In genomic region chr6:139874418-139875176, GRCm38 (mm10) we compare ENCODE assay signal across 8 mouse cellular contexts.
A peak's percentile ranks its signal among the peaks of the same experiment; 100 is the strongest.
DNase-seq lines count a peak whose midpoint lies in the region; ATAC-seq and TF ChIP-seq lines count a peak whose summit lies in the region.
"Had no signal": no experiment of that assay in that cellular context is flagged by ENCODE, and none has a peak within 500 bp of the region (broad histone marks: within the 10 kb centered on the region; RNA-seq: fewer than 3 reads in every experiment).

No protein-coding gene starts in this region.

- H3K4me2 ChIP-seq in lung, embryonic 14.5 days = no peak overlapping the region

- peak; percentile 74 for TF ChIP-seq CTCF in lung, embryonic 14.5 days (IDR thresholded peaks at IDR 0.05; ENCODE audit: low read depth)

- peak; percentile 82 for ATAC-seq in lung, embryonic 14.5 days (ENCODE audit: insufficient read depth)

- peak; percentile 33 for DNase-seq in Muller cell, postnatal 12 days (ENCODE audit: inconsistent ontology term)
- peak; percentile 72 for DNase-seq in adrenal gland, postnatal 14 days
- DNase-seq in forebrain, embryonic 10.5 days (ENCODE audit: extremely low spot score, low spot score) = peak; percentile 21
- DNase-seq in heart, postnatal 25 days (ENCODE audit: low spot score) = peak; percentile 4
- DNase-seq in kidney, postnatal 4 days = peak; percentile 37 to 57
- peak; percentile 82 for DNase-seq in lung, embryonic 14.5 days
- peak; percentile 25 for DNase-seq in right cerebral cortex, postnatal 4 days

- H3K27ac ChIP-seq in forebrain, embryonic 10.5 days = no peak overlapping the region
- no peak overlapping the region; the same call in 1 of the 2 replicates for H3K27ac ChIP-seq in lung, embryonic 14.5 days (ENCODE audit: low read depth)

- no peak overlapping the region for H3K9ac ChIP-seq in lung, embryonic 14.5 days

- no peaks in the 10 kb centered on the region for H3K36me3 ChIP-seq in forebrain, embryonic 10.5 days (replicated peaks)
- no peaks in the 10 kb centered on the region for H3K36me3 ChIP-seq in lung, embryonic 14.5 days (ENCODE audit: insufficient read depth)

- H3K9me3 ChIP-seq in forebrain, embryonic 10.5 days = no peaks in the 10 kb centered on the region
- no peaks in the 10 kb centered on the region for H3K9me3 ChIP-seq in lung, embryonic 14.5 days (ENCODE audit: low read depth, low read length)

- no peaks in the 10 kb centered on the region for H3K4me1 ChIP-seq in forebrain, embryonic 10.5 days
- no peaks in the 10 kb centered on the region for H3K4me1 ChIP-seq in lung, embryonic 14.5 days (ENCODE audit: insufficient read depth)

- 61% methylated on average over 3 of the region's 3 CpGs for WGBS in forebrain, embryonic 10.5 days
- 35% methylated on average over 3 of the region's 3 CpGs for WGBS in lung, embryonic 14.5 days

- intact Hi-C loops in heart, postnatal 25 days (cut with DNase I) = loop anchor here (2.0 kb wide), 1 partner anchor 568 kb away; no protein-coding TSS in a partner anchor

- no peak overlapping the region for H3K4me3 ChIP-seq in forebrain, embryonic 10.5 days
- H3K4me3 ChIP-seq in lung, embryonic 14.5 days (ENCODE audit: low read depth, low read length) = no peak overlapping the region
- H3K4me3 ChIP-seq: myocyte had no signal

- no peaks in the 10 kb centered on the region for H3K27me3 ChIP-seq in forebrain, embryonic 10.5 days (ENCODE audit: poor library complexity, severe bottlenecking)
- no peaks in the 10 kb centered on the region for H3K27me3 ChIP-seq in lung, embryonic 14.5 days (ENCODE audit: insufficient read depth, low read length)

Comparison
In these comparisons a context has a peak if more than half of its experiments do, and no peak if none do; other contexts are left out.
1. DNase-seq: peak in every context shown above with its lines; median percentile 82 in lung, embryonic 14.5 days; 72 in adrenal gland, postnatal 14 days; 47 in kidney, postnatal 4 days; 33 in Muller cell, postnatal 12 days; 25 in right cerebral cortex, postnatal 4 days; 21 in forebrain, embryonic 10.5 days; 4 in heart, postnatal 25 days.